Mouse (Mus musculus): ENCODE measurements at regions not wholly inside any gene's neighbourhood (a gene's known extent, or its start where the extent isn't known, plus 50 kb on each side); places are given as distances from the start of the nearest gene placed in this dataset.

DNA sequence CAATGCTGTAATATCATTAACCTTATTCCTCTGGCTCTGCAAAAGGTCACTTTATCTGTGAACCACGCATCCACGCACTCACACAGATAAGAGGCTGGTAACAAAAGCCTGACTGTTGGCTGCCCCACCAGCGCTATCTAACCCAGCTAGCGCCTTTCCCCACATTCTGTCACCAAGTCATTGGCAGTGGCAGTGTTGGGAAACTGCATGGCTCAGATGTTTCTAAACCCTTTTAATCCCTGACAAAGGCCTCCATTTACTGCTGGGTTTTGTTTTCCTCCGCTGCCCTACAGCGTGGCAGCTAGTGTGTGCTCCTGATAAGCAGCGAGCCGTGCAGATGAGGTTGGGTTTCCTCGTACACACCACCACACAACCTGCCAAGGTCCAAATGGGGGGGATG is 55.7 kb downstream of the Id4 start:
- Histone ChIP-seq H3K4me2 (no peak overlapping the region), H3K9me3 (no peaks in the 10 kb centered on the region), H3K36me3 (no peaks in the 10 kb centered on the region), H3K27me3 (no peaks in the 10 kb centered on the region), H3K4me3 (no peak overlapping the region), H3K27ac (no peak overlapping the region), H3K4me1 (0 out of 2 replicates have a peak, but pooled peaks cover 2% of the 10 kb centered on the region), H3K9ac (no peak overlapping the region)
- no peak for ATAC-seq (ENCODE audit: insufficient number of reproducible peaks, low FRiP score, low TSS enrichment, low read depth)
- WGBS: 77% methylated on average over 9 of the region's 9 CpGs

DNA sequence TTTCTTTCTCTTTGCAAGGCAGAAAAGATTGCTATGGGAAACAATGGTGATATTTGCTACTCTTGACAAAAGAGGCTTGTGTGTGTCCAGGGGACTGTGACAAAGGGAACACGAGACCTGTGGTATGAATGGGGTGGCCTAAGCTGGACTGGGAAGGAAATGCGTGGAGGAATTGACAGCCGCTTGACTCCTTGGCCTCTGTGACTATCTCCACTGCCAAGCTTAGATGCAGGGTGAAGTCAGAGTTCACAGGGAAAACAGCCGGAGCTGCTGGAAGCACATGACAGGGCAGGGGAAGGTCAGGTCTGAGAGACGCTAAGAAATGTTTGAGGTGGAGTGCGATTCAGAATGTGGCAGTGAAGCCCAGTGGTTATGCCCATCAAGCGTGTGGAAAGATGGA is 56.4 kb downstream of the Id4 start:
- Histone ChIP-seq H3K27me3 (no peaks in the 10 kb centered on the region), H3K9ac (no peak overlapping the region), H3K27ac (no peak overlapping the region), H3K4me2 (no peak overlapping the region), H3K4me3 (no peak overlapping the region), H3K36me3 (no peaks in the 10 kb centered on the region), H3K9me3 (no peaks in the 10 kb centered on the region), H3K4me1 (0 out of 2 replicates have a peak, but pooled peaks cover 2% of the 10 kb centered on the region)
- WGBS: 77% methylated on average over 7 of the region's 7 CpGs
- no peak for ATAC-seq (ENCODE audit: insufficient number of reproducible peaks, low FRiP score, low TSS enrichment, low read depth)

GRCm38 (mm10) chr13:48319001-48319400 is 58.0 kb downstream of the Id4 start:
- Histone ChIP-seq H3K36me3 (no peaks in the 10 kb centered on the region), H3K27ac (no peak overlapping the region), H3K9ac (no peak overlapping the region), H3K27me3 (no peaks in the 10 kb centered on the region), H3K4me1 (0 out of 2 replicates have a peak, but pooled peaks cover 2% of the 10 kb centered on the region), H3K9me3 (no peaks in the 10 kb centered on the region), H3K4me2 (no peak overlapping the region), H3K4me3 (no peak overlapping the region)
- 74% methylated on average over 7 of the region's 7 CpGs for WGBS
- ATAC-seq (ENCODE audit: insufficient number of reproducible peaks, low FRiP score, low TSS enrichment, low read depth): no peak

DNA sequence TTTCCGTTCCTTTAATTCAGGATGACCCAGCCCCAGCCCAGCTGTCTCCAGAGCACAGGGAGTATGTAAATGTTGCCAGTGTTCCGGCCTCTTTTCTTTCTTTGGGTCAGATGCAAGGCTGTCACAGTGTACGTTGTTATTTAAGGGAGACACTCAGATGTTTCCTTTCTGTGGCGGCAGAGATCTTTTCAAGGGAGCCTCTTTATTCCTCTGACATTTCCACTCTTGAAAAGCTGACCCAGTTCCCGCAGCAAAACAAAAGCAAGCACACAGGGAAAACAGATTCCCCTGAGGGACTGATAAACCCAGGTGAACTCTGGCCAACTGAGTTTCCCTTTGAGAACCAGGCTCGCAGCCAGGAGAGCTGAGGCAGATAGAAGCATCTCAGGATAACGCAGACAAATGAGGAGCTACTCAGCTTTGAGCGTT is 63.3 kb downstream of the Id4 start:
- Histone ChIP-seq H3K27ac (no peak overlapping the region), H3K9ac (no peak overlapping the region), H3K27me3 (no peaks in the 10 kb centered on the region), H3K4me2 (no peak overlapping the region), H3K36me3 (no peaks in the 10 kb centered on the region), H3K4me1 (0 out of 2 replicates have a peak, but pooled peaks cover 2% of the 10 kb centered on the region), H3K9me3 (no peaks in the 10 kb centered on the region), H3K4me3 (no peak overlapping the region)
- no peak for ATAC-seq (ENCODE audit: insufficient number of reproducible peaks, low FRiP score, low TSS enrichment, low read depth)
- 20% methylated on average over 8 of the region's 8 CpGs for WGBS

DNA sequence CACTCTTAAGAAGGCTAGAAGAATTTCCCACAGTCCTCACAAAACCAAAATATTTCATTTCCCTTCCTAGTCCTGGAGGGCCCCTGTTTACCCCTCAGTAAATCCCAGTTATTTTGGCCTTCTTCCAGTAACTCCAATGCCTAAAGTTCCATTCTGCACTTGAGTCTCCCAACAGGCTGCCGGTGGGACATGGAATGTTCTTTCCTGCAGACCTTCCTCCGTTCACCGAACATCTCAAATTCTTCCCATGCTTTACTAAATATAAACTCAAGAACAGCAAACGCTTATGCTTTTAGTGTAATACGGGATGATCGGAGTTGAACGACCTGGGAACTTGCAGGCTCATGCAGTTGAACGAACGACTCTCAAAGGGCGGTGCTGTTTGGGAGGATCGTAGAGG is 69.6 kb downstream of the Id4 start:
- Histone ChIP-seq H3K4me3 (no peak overlapping the region), H3K4me1 (no peaks in the 10 kb centered on the region), H3K9me3 (no peaks in the 10 kb centered on the region), H3K4me2 (no peak overlapping the region), H3K27ac (no peak overlapping the region), H3K27me3 (no peaks in the 10 kb centered on the region), H3K9ac (no peak overlapping the region), H3K36me3 (no peaks in the 10 kb centered on the region)
- 44% methylated on average over 11 of the region's 11 CpGs for WGBS
- no peak for ATAC-seq (ENCODE audit: insufficient number of reproducible peaks, low FRiP score, low TSS enrichment, low read depth)

DNA sequence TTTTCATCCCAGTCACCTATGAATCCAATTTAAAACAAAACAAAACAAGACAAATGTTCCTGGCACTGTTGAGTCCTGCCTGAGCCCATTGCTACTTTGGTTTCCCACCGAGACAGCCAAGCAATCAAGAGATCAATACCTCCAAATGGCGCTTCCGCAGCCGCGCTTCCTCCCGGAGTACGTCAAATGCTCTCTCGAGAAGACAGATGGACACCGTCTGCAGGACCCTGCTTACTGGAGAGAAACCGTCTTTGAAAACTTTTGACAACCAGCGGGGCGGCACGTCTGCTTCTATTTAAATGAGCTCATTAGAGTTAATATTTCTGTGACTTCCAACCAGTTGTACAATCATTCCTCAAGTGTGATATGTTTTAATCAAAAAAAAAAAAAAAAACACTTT is 75.1 kb downstream of the Id4 start:
- Histone ChIP-seq H3K27ac (no peak overlapping the region), H3K4me2 (no peak overlapping the region), H3K36me3 (no peaks in the 10 kb centered on the region), H3K9me3 (no peaks in the 10 kb centered on the region), H3K4me1 (no peaks in the 10 kb centered on the region), H3K4me3 (no peak overlapping the region), H3K27me3 (no peaks in the 10 kb centered on the region), H3K9ac (no peak overlapping the region)
- no peak for ATAC-seq (ENCODE audit: insufficient number of reproducible peaks, low FRiP score, low TSS enrichment, low read depth)
- 50% methylated on average over 13 of the region's 13 CpGs for WGBS

GRCm38 (mm10) chr13:48336602-48337001 is 75.6 kb downstream of the Id4 start:
- Histone ChIP-seq H3K36me3 (no peaks in the 10 kb centered on the region), H3K27me3 (no peaks in the 10 kb centered on the region), H3K4me2 (no peak overlapping the region), H3K4me1 (no peaks in the 10 kb centered on the region), H3K27ac (no peak overlapping the region), H3K4me3 (no peak overlapping the region), H3K9ac (no peak overlapping the region), H3K9me3 (no peaks in the 10 kb centered on the region)
- WGBS: 74% methylated on average over 11 of the region's 11 CpGs
- no peak for ATAC-seq (ENCODE audit: insufficient number of reproducible peaks, low FRiP score, low TSS enrichment, low read depth)

DNA sequence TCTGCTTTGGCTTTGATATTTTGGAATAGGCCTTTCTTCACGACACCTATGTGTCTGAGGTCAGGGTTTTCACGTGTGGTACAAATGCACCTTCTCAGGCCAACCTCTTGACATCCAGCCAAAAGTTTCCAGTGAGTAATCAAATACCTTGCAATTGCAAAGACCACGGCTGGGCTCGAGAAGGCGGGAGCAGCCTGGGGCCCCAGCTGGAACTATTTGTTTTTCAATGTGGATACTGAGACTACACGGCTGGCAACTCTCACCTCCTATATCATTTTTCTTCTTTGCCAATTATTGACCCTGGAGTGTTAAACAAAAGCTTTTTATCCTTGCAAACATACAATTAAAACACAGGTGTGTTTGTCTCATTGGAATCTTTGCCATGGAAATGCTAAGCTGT is 77.5 kb downstream of the Id4 start:
- Histone ChIP-seq H3K27ac (no peak overlapping the region), H3K9ac (no peak overlapping the region), H3K36me3 (no peaks in the 10 kb centered on the region), H3K4me1 (no peaks in the 10 kb centered on the region), H3K27me3 (no peaks in the 10 kb centered on the region), H3K4me3 (no peak overlapping the region), H3K4me2 (no peak overlapping the region), H3K9me3 (no peaks in the 10 kb centered on the region)
- WGBS: 31% methylated on average over 6 of the region's 6 CpGs
- no peak for ATAC-seq (ENCODE audit: insufficient number of reproducible peaks, low FRiP score, low TSS enrichment, low read depth)

DNA sequence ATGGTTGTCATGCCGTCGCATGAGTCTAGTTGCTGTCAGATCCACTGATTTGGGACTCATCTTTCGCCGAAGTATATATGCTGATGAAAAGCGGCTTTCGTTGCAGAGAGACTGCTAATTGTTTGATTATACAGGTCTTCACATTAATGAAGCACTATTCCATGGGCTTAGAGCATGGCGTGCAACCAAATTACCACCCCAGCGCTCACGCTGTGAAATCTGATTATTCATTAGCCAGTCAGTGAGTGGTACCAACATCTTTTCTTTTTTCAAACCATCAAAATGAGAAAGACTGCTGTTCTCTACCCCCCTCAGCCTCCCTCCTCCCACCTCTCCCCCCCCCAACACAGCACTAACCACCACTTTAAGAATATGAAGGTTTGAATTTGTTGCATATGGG is 89.1 kb downstream of the Id4 start:
- Histone ChIP-seq H3K4me3 (no peak overlapping the region), H3K36me3 (no peaks in the 10 kb centered on the region), H3K27ac (no peak overlapping the region), H3K4me1 (no peaks in the 10 kb centered on the region), H3K4me2 (no peak overlapping the region), H3K9me3 (no peaks in the 10 kb centered on the region), H3K9ac (no peak overlapping the region), H3K27me3 (no peaks in the 10 kb centered on the region)
- ATAC-seq (ENCODE audit: insufficient number of reproducible peaks, low FRiP score, low TSS enrichment, low read depth): no peak
- 90% methylated on average over 9 of the region's 9 CpGs for WGBS

DNA sequence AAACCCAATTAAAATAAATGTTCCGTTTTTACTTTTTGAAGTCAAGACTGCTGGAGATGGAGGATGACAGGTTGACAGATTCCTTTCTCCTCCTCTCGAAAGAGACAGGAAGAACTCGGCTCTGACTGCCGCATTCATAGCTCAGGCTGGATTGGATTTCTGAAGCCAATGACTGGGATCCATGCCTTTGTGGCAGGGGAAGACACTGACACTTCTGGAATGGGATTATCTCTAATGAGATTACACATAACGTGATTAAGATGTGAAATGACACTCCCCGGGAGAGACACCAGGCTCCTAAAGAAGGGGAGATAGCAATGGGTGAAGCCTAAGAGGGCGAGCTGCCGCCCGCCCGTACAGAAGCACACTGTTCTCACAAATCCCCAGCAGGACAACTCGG is 89.9 kb downstream of the Id4 start:
- 74% methylated on average over 11 of the region's 11 CpGs for WGBS
- no peaks in the 10 kb centered on the region for H3K36me3 ChIP-seq
- H3K4me1 ChIP-seq: no peaks in the 10 kb centered on the region
- no peak overlapping the region for H3K9ac ChIP-seq
- H3K4me2 ChIP-seq: no peak overlapping the region
- H3K27me3 ChIP-seq: no peaks in the 10 kb centered on the region
- ATAC-seq (ENCODE audit: insufficient number of reproducible peaks, low FRiP score, low TSS enrichment, low read depth): no peak
- no peak overlapping the region for H3K27ac ChIP-seq
- no peaks in the 10 kb centered on the region for H3K9me3 ChIP-seq
- no peak overlapping the region for H3K4me3 ChIP-seq

GRCm38 (mm10) chr13:48357118-48357517 is 96.1 kb downstream of the Id4 start:
- Histone ChIP-seq H3K9me3 (no peaks in the 10 kb centered on the region), H3K27me3 (no peaks in the 10 kb centered on the region), H3K4me2 (no peak overlapping the region), H3K4me1 (no peaks in the 10 kb centered on the region), H3K36me3 (no peaks in the 10 kb centered on the region), H3K4me3 (no peak overlapping the region), H3K9ac (no peak overlapping the region), H3K27ac (no peak overlapping the region)
- no peak for ATAC-seq (ENCODE audit: insufficient number of reproducible peaks, low FRiP score, low TSS enrichment, low read depth)
- WGBS: 67% methylated on average over 1 of the region's 1 CpGs

GRCm38 (mm10) chr13:48357640-48358039 is 96.6 kb downstream of the Id4 start:
- Histone ChIP-seq H3K9ac (no peak overlapping the region), H3K4me2 (no peak overlapping the region), H3K27me3 (no peaks in the 10 kb centered on the region), H3K27ac (no peak overlapping the region), H3K36me3 (no peaks in the 10 kb centered on the region), H3K4me1 (no peaks in the 10 kb centered on the region), H3K4me3 (no peak overlapping the region), H3K9me3 (no peaks in the 10 kb centered on the region)
- 81% methylated on average over 7 of the region's 7 CpGs for WGBS
- no peak for ATAC-seq (ENCODE audit: insufficient number of reproducible peaks, low FRiP score, low TSS enrichment, low read depth)

GRCm38 (mm10) chr13:48371060-48371459 is 110.0 kb downstream of the Id4 start:
- ATAC-seq (ENCODE audit: insufficient number of reproducible peaks, low FRiP score, low TSS enrichment, low read depth): no peak
- H3K36me3 ChIP-seq: no peaks in the 10 kb centered on the region
- H3K27ac ChIP-seq: no peak overlapping the region
- H3K4me2 ChIP-seq: no peak overlapping the region
- no peak overlapping the region for H3K4me3 ChIP-seq
- WGBS: 58% methylated on average over 9 of the region's 9 CpGs
- H3K27me3 ChIP-seq: no peaks in the 10 kb centered on the region
- no peaks in the 10 kb centered on the region for H3K4me1 ChIP-seq
- no peak overlapping the region for H3K9ac ChIP-seq
- H3K9me3 ChIP-seq: no peaks in the 10 kb centered on the region

All from limb, embryonic 15.5 days (tissue).